Mouse (Mus musculus): Measurements from ENCODE around the gene Exoc4. TPM values are rescaled to one million over a fixed set of nuclear protein-coding genes. Genes with fewer than 3 reads are reported as not detected.
A peak's percentile ranks its signal among the peaks of the same experiment; 100 is the strongest.

Gene Exoc4
- polyA plus RNA-seq, 1 experiment from 2014 or later, result 39.1 TPM

DNA sequence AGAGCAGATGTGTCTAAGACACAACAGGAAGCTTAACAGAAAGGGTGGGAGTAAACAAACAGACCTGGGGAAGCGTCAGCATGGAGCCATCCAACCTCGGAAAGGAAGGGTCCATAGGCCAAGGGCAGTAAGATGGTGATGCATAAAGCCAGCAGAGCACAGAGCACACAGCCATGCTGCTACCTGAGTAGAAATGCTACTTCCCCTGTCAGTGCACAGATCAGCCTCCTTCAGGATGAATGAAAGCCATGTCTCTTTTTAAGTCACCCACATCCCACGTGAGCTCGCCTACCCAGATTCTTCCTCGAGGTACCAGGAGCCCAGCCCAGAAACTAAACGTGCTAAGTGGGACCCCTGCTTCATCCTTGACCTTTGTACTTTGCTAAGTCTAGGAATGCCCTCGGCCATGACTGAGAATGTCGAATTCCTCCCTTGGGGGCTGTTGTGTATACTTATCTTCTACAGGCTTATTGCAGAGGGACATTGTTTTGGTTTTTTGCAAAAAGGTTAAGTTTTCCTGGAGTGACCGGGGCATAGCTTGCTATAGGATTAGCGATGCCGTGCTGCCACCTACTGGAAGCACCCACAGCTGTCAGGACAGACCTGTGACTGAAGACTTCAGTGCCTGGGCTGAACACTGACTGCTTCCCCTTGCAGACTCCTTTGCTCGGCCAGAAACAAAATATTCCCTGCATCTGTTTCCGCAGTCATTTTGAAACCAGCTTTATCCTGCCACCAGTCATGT lies 680.6 kb downstream of the Exoc4 start:
- Histone ChIP-seq H3K4me3 (replicated peaks; ENCODE audit: low read depth, low read length) (no peak overlapping the region), H3K4me2 (ENCODE audit: low read length) (no peak overlapping the region), H3K9me3 (ENCODE audit: control insufficient read depth, low read length) (no peaks in the 10 kb centered on the region), H3K27ac (replicated peaks; ENCODE audit: low read depth, low read length) (no peak overlapping the region), H3K9ac (replicated peaks; ENCODE audit: low read length) (no peak overlapping the region), H3K4me1 (ENCODE audit: control insufficient read depth, insufficient read depth, low read length) (no peaks in the 10 kb centered on the region), H3K36me3 (ENCODE audit: control insufficient read depth, insufficient read depth, low read length) (no peaks in the 10 kb centered on the region), H3K27me3 (ENCODE audit: control insufficient read depth, insufficient read depth, low read length) (no peaks in the 10 kb centered on the region)
- 30% methylated on average over 13 of the region's 13 CpGs for WGBS
- peak; percentile 94 for DNase-seq
- ATAC-seq (ENCODE audit: low FRiP score, low TSS enrichment), result no peak; the same call in 1 of the 2 replicates

DNA sequence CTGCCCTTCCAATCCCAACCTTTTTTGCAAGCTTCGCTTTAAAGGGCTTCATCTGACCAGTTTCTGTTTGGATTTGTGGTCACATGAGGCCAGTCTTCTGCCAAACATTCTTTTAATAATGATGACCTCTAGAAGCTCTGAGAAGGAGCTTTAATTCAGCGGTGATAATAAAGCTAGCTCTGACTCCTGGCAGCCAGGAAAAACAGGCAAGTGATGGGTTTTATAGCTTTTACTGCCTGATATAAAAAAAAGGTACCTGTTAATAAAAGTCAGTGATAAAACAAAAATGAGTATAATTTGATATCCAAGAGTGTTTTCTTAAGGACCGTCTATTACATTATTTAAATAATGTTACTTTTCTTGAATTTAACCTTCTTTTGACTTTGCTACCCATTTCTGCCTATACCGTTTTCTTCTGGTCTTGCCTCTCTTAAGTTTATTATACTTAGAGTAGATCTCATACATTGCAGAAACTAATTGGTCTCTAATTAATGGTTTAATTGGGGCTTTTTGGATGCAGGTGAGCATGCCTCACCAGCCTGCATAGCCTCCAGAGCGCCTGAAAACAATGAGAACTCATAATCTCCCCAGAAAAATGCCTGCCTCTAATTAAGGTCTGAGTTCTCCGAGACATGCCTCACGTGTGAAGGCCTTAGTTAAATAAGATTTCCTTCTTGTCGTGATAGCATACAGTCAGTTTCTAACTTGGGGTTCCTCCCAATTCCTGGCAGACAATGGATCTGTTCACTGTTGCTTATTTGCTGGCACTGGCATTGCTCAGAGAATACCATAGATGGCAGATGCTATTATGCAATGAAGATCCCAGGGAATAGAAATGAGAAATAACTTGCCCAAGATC lies 681.4 kb downstream of the Exoc4 start:
- H3K4me2 ChIP-seq (ENCODE audit: low read length), result no peak overlapping the region
- WGBS, result 80% methylated on average over 8 of the region's 8 CpGs
- ATAC-seq (ENCODE audit: low FRiP score, low TSS enrichment), result no peak
- DNase-seq, result no peak
- H3K36me3 ChIP-seq (ENCODE audit: control insufficient read depth, insufficient read depth, low read length), result no peaks in the 10 kb centered on the region
- no peak overlapping the region for H3K4me3 ChIP-seq (replicated peaks; ENCODE audit: low read depth, low read length)
- H3K9me3 ChIP-seq (ENCODE audit: control insufficient read depth, low read length), result no peaks in the 10 kb centered on the region
- no peak overlapping the region for H3K27ac ChIP-seq (replicated peaks; ENCODE audit: low read depth, low read length)
- H3K4me1 ChIP-seq (ENCODE audit: control insufficient read depth, insufficient read depth, low read length), result peaks cover 4% of the 10 kb centered on the region; the same call in 1 of the 2 replicates
- H3K9ac ChIP-seq (replicated peaks; ENCODE audit: low read length), result no peak overlapping the region
- no peaks in the 10 kb centered on the region for H3K27me3 ChIP-seq (ENCODE audit: control insufficient read depth, insufficient read depth, low read length)

DNA sequence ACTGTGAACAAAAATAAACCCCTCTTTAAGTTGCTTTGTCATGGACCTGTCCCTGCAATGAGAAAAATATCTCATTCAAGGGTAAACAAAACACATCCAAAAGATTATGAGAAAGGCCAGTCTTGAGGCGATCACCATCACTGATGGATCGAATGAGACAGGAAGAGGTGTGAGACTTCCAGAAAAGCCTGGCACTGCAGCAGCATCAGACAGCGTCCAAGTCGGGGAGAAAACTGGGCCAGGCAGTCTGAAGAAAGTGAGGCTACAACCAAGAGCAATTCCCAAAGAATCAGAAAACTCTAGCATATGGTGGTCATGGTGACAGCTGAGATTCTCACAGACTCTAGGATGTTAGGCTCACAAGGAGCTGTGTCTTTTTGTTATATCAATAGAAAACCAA lies 689.0 kb downstream of the Exoc4 start:
- H3K9ac ChIP-seq (replicated peaks; ENCODE audit: low read length), result no peak overlapping the region
- no peaks in the 10 kb centered on the region for H3K36me3 ChIP-seq (ENCODE audit: control insufficient read depth, insufficient read depth, low read length)
- H3K9me3 ChIP-seq (ENCODE audit: control insufficient read depth, low read length), result no peaks in the 10 kb centered on the region
- H3K27ac ChIP-seq (replicated peaks; ENCODE audit: low read depth, low read length), result no peak overlapping the region
- no peak overlapping the region for H3K4me2 ChIP-seq (ENCODE audit: low read length)
- peaks cover 7% of the 10 kb centered on the region; the same call in 1 of the 2 replicates for H3K4me1 ChIP-seq (ENCODE audit: control insufficient read depth, insufficient read depth, low read length)
- no peak overlapping the region for H3K4me3 ChIP-seq (replicated peaks; ENCODE audit: low read depth, low read length)
- WGBS, result 95% methylated on average over 4 of the region's 4 CpGs
- H3K27me3 ChIP-seq (ENCODE audit: control insufficient read depth, insufficient read depth, low read length), result no peaks in the 10 kb centered on the region
- no peak for ATAC-seq (ENCODE audit: low FRiP score, low TSS enrichment)
- DNase-seq, result no peak

- ATAC-seq (ENCODE audit: low FRiP score, low TSS enrichment), result no peak
- 72% methylated on average over 5 of the region's 5 CpGs for WGBS
- Histone ChIP-seq H3K27me3 (ENCODE audit: control insufficient read depth, insufficient read depth, low read length) (no peaks in the 10 kb centered on the region), H3K4me1 (ENCODE audit: control insufficient read depth, insufficient read depth, low read length) (peaks cover 7% of the 10 kb centered on the region; the same call in 1 of the 2 replicates), H3K9ac (replicated peaks; ENCODE audit: low read length) (no peak overlapping the region), H3K4me2 (ENCODE audit: low read length) (no peak overlapping the region), H3K36me3 (ENCODE audit: control insufficient read depth, insufficient read depth, low read length) (no peaks in the 10 kb centered on the region), H3K27ac (replicated peaks; ENCODE audit: low read depth, low read length) (no peak overlapping the region), H3K4me3 (replicated peaks; ENCODE audit: low read depth, low read length) (no peak overlapping the region), H3K9me3 (ENCODE audit: control insufficient read depth, low read length) (no peaks in the 10 kb centered on the region)
- no peak for DNase-seq
Measured at GRCm38 (mm10) chr6:33939169-33939568, 690.3 kb downstream of the Exoc4 start.

GRCm38 (mm10) chr6:33946911-33947489 lies 698.1 kb downstream of the Exoc4 start:
- Histone ChIP-seq H3K4me2 (ENCODE audit: low read length) (no peak overlapping the region), H3K36me3 (ENCODE audit: control insufficient read depth, insufficient read depth, low read length) (no peaks in the 10 kb centered on the region), H3K4me1 (ENCODE audit: control insufficient read depth, insufficient read depth, low read length) (no peaks in the 10 kb centered on the region), H3K27ac (replicated peaks; ENCODE audit: low read depth, low read length) (no peak overlapping the region), H3K27me3 (ENCODE audit: control insufficient read depth, insufficient read depth, low read length) (no peaks in the 10 kb centered on the region), H3K9ac (replicated peaks; ENCODE audit: low read length) (no peak overlapping the region), H3K9me3 (ENCODE audit: control insufficient read depth, low read length) (no peaks in the 10 kb centered on the region), H3K4me3 (replicated peaks; ENCODE audit: low read depth, low read length) (no peak overlapping the region)
- 80% methylated on average over 2 of the region's 2 CpGs for WGBS
- DNase-seq (no peak), ATAC-seq (ENCODE audit: low FRiP score, low TSS enrichment) (no peak)

DNA sequence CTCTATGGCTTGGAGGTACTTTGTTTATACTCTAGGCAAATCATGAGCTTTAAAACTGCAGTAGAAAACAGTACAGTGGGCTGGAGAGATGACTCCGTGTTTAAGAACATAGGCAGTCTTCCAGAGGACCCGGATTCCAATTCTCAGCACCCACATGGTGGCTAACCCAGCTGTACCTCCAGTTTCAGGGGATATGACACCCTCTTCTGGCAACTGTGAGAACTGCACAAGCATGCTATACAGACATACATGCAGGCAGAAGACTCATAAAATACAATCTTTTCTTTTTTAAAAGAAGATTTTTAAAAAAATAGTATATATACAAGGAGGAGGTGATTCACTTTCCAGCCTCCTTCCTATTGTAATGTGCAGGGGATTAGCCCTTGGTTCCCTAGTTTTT lies 701.2 kb downstream of the Exoc4 start:
- ATAC-seq (ENCODE audit: low FRiP score, low TSS enrichment) (no peak), DNase-seq (no peak)
- Histone ChIP-seq H3K9me3 (ENCODE audit: control insufficient read depth, low read length) (no peaks in the 10 kb centered on the region), H3K9ac (replicated peaks; ENCODE audit: low read length) (no peak overlapping the region), H3K4me2 (ENCODE audit: low read length) (no peak overlapping the region), H3K4me3 (replicated peaks; ENCODE audit: low read depth, low read length) (no peak overlapping the region), H3K4me1 (ENCODE audit: control insufficient read depth, insufficient read depth, low read length) (0 out of 2 replicates have a peak, but pooled peaks cover 2% of the 10 kb centered on the region), H3K27ac (replicated peaks; ENCODE audit: low read depth, low read length) (no peak overlapping the region), H3K36me3 (ENCODE audit: control insufficient read depth, insufficient read depth, low read length) (no peaks in the 10 kb centered on the region), H3K27me3 (ENCODE audit: control insufficient read depth, insufficient read depth, low read length) (no peaks in the 10 kb centered on the region)
- WGBS, result 92% methylated on average over 2 of the region's 2 CpGs

DNA sequence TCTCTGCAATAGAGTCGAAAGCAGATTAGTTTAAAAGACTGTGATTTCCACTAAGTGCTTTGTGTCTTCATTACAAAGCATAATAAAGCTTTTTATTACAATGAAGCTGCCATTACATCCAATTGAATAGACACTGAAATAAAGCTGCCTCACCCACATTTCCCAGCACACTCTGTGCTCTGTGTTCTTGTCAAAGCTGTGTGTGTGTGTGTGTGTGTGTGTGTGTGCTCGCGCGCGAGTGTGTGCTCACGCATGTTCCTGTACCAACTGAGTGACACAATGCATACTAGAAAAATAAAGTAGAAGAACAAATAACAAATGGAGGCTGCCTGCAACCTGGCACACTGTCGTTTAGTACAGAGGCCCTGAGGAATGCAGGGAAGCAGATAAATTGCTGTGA lies 706.6 kb downstream of the Exoc4 start:
- Histone ChIP-seq H3K4me3 (replicated peaks; ENCODE audit: low read depth, low read length) (no peak overlapping the region), H3K9ac (replicated peaks; ENCODE audit: low read length) (no peak overlapping the region), H3K4me2 (ENCODE audit: low read length) (no peak overlapping the region), H3K27me3 (ENCODE audit: control insufficient read depth, insufficient read depth, low read length) (no peaks in the 10 kb centered on the region), H3K36me3 (ENCODE audit: control insufficient read depth, insufficient read depth, low read length) (no peaks in the 10 kb centered on the region), H3K4me1 (ENCODE audit: control insufficient read depth, insufficient read depth, low read length) (peaks cover 6% of the 10 kb centered on the region; the same call in 1 of the 2 replicates), H3K27ac (replicated peaks; ENCODE audit: low read depth, low read length) (peak overlapping the region; percentile 61; the same call in 1 of the 2 replicates), H3K9me3 (ENCODE audit: control insufficient read depth, low read length) (no peaks in the 10 kb centered on the region)
- ATAC-seq (ENCODE audit: low FRiP score, low TSS enrichment), result no peak
- WGBS, result 64% methylated on average over 7 of the region's 7 CpGs
- DNase-seq, result peak; percentile 46

DNA sequence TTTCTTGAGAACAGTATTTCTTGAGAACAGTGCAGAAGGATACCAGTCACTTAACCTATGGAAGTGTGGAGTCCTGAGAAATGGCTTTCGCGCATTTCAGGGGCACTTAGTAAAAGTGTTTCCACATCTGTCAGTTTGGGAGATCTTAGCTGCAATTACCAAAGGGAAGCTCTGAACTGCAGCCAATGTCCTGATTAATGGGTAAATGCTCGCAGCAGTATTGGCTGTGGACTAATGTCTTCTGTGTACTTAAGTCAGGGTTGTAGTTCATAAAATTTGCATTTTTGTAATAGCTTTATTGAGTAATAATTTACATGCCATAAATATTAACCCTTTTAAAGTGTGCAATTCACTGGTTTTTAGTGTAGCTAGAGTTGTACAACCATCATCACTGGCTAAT lies 709.4 kb downstream of the Exoc4 start:
- H3K4me1 ChIP-seq (ENCODE audit: control insufficient read depth, insufficient read depth, low read length), result peaks cover 16% of the 10 kb centered on the region
- DNase-seq (no peak), ATAC-seq (ENCODE audit: low FRiP score, low TSS enrichment) (no peak)
- H3K4me3 ChIP-seq (replicated peaks; ENCODE audit: low read depth, low read length), result no peak overlapping the region
- H3K27ac ChIP-seq (replicated peaks; ENCODE audit: low read depth, low read length), result no peak overlapping the region
- no peaks in the 10 kb centered on the region for H3K27me3 ChIP-seq (ENCODE audit: control insufficient read depth, insufficient read depth, low read length)
- H3K9me3 ChIP-seq (ENCODE audit: control insufficient read depth, low read length), result no peaks in the 10 kb centered on the region
- no peaks in the 10 kb centered on the region for H3K36me3 ChIP-seq (ENCODE audit: control insufficient read depth, insufficient read depth, low read length)
- WGBS, result 87% methylated on average over 3 of the region's 3 CpGs
- no peak overlapping the region for H3K4me2 ChIP-seq (ENCODE audit: low read length)
- H3K9ac ChIP-seq (replicated peaks; ENCODE audit: low read length), result no peak overlapping the region
